Mouse (Mus musculus) stomach, postnatal 0 days (tissue): Measurements from ENCODE around the gene Efna1. TPM values are rescaled to one million over a fixed set of nuclear protein-coding genes. Genes with fewer than 3 reads are reported as not detected.

Experiments
- ATAC-seq: fragments of 200-750 bp; cut with Nextera tagmentation; 2 replicates; pipeline ENCODE4 v1.8.0; 2017; ENCODE audit not compliant: low FRiP score, low TSS enrichment
- DNase-seq: peaks from one replicate; pipeline ENCODE4 v3.0.0-alpha.2; 2016; ENCODE audit warnings: low spot score
- H3K27ac ChIP-seq: fragments of 300-500 bp; sonication (generic); replicated peaks from 2 replicates; pipeline ENCODE4 v1.5.1; 2014; ENCODE audit warnings: mild to moderate bottlenecking, control low read depth
- H3K27me3 ChIP-seq: fragments of 300-500 bp; sonication (generic); 2 replicates; pipeline ENCODE4 v1.6.1; 2014; ENCODE audit warnings: low read length; ENCODE audit not compliant: control insufficient read depth, insufficient read depth
- H3K36me3 ChIP-seq: fragments of 300-500 bp; sonication (generic); 2 replicates; pipeline ENCODE4 v1.6.1; 2014; ENCODE audit warnings: low read length, mixed read lengths; ENCODE audit not compliant: control insufficient read depth, insufficient read depth
- H3K4me1 ChIP-seq: fragments of 300-500 bp; sonication (generic); replicated peaks from 2 replicates; pipeline ENCODE4 v1.6.1; 2014; ENCODE audit warnings: antibody characterized with exemption; ENCODE audit not compliant: control insufficient read depth, insufficient read depth
- H3K4me2 ChIP-seq: fragments of 300-500 bp; sonication (generic); replicated peaks from 2 replicates; pipeline ENCODE4 v1.6.1; 2014; ENCODE audit warnings: low read depth, mild to moderate bottlenecking, control low read depth, moderate library complexity
- H3K4me3 ChIP-seq: fragments of 300-500 bp; sonication (generic); 2 replicates; pipeline ENCODE4 v1.5.1; 2014; ENCODE audit warnings: low read depth, low read length, control low read depth
- H3K9ac ChIP-seq: fragments of 300-500 bp; sonication (generic); 2 replicates; pipeline ENCODE4 v1.6.1; 2014; ENCODE audit warnings: mild to moderate bottlenecking, low read length, control low read depth, mixed read lengths
- H3K9me3 ChIP-seq: fragments of 300-500 bp; sonication (generic); 2 replicates; pipeline ENCODE4 v1.6.1; 2016; ENCODE audit warnings: low read length; ENCODE audit not compliant: control insufficient read depth
- CTCF ChIP-seq: IDR thresholded peaks from 2 replicates; pipeline ENCODE4 v1.5.1; 2016; ENCODE audit warnings: antibody characterized with exemption, low read depth, mild to moderate bottlenecking, moderate library complexity
- EP300 ChIP-seq: optimal IDR thresholded peaks from 2 replicates; pipeline ENCODE3; 2016; ENCODE audit warnings: antibody characterized with exemption
- WGBS: fragments of 180-500 bp; shearing (Covaris S2); extraction: QIAGEN DNeasy Blood & Tissue Kit; methylation state at CpG from one replicate; pipeline ENCODE4 v1.1.7; 2014; 5-methylcytosine and 5-hydroxymethylcytosine counted together
- polyA plus RNA-seq: library from polyadenylated mRNA; unstranded; fragments of >200 nt; fragmentation: Nextera tagmentation; extraction: Ambion mirVana; gene quantifications from 2 replicates; pipeline ENCODE4 v1.2.1, GENCODE M21; 2015

Efna1 gene
- polyA plus RNA-seq, 1 experiment from 2014 or later, result 36.6 TPM

DNA sequence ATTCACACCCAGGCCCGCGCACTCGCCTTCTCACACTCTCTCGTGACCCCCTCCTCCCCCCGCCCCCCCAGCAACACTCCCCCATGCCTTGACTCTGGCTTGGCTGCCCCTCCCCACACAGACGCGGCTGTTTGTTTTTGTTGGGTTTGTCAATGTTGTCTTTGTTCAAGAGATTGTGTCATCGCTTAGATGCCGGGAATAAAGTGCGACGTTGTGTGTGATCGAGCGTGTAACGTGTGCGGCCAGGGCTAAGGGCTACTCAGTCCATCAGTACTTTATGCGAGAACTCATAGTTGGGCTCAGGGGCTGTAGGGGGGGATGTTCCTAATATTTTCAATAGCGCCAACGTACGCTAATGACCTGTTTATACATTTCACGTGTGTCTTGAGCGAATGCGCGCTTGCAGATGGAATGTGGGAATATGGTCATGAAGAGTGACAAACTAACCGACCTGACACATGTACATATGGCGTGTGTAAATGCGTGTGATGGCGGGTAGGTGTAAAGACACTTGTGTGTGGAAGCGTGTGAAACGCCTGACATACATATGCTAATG, 814 bp downstream of the Efna1 start:
- H3K4me3 ChIP-seq, result peak overlapping the region; percentile 67
- peak; percentile 11 for ATAC-seq
- peak overlapping the region; percentile 91 for H3K4me2 ChIP-seq
- TF ChIP-seq EP300 (no peak), CTCF (0 out of 2 replicates have a peak, but pooled peaks have one; percentile 5)
- H3K9me3 ChIP-seq, result no peaks in the 10 kb centered on the region
- no peaks in the 10 kb centered on the region; the same call in 1 of the 2 replicates for H3K36me3 ChIP-seq
- H3K4me1 ChIP-seq, result peaks cover 11% of the 10 kb centered on the region; the same call in 1 of the 2 replicates
- H3K27ac ChIP-seq, result peak overlapping the region; percentile 96
- peak overlapping the region; percentile 89 for H3K9ac ChIP-seq
- under 1% methylated on average over 29 of the region's 29 CpGs for WGBS
- H3K27me3 ChIP-seq, result no peaks in the 10 kb centered on the region
- peak; percentile 82 for DNase-seq

DNA sequence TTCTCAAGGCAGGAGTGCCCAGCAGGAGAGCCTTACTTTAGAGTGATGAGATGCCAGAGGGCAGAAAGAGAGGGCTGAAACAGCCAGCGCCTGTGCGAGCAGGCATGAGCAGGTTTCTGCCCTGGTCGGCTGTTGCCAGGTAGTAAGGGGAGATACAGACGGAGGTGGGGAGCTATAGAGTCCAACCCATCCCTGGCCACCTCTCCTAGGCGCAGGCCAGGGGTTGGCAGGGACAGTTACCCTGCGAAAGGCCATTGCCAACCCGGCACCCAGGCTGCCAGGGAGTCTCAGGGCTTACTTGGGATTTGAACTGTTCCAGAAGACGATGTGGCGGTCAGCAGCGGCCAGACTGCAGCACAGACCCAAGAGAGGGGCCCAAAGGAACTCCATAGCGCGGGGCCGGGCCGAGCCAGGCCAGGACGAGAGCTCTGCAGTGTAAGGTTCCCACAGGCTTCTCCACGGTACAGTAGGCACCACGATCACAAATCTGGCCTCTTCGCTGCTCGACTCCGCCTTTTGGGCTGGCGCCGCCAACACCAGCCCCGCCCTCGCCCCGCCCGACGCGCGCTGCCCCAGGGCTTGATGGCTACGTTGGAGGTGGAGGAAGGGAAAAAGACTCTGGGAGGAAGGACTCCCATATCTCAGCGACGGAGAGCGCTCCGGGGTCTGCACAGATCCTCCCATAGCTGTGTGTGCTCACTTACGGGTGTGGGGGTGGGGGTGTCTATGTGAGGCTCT, 1.6 kb downstream of the Efna1 start:
- no peaks in the 10 kb centered on the region for H3K27me3 ChIP-seq
- WGBS, result 1% methylated on average over 35 of the region's 35 CpGs
- DNase-seq, result peak; percentile 94
- peak overlapping the region; percentile 91 for H3K4me2 ChIP-seq
- ATAC-seq, result peak; percentile 77
- H3K4me3 ChIP-seq, result peak overlapping the region; percentile 67
- TF ChIP-seq CTCF, result 0 out of 2 replicates have a peak, but pooled peaks have one; percentile 1
- TF ChIP-seq EP300, result no peak
- no peaks in the 10 kb centered on the region for H3K9me3 ChIP-seq
- H3K9ac ChIP-seq, result peak overlapping the region; percentile 89
- peak overlapping the region; percentile 96 for H3K27ac ChIP-seq
- H3K4me1 ChIP-seq, result peaks cover 11% of the 10 kb centered on the region; the same call in 1 of the 2 replicates
- no peaks in the 10 kb centered on the region; the same call in 1 of the 2 replicates for H3K36me3 ChIP-seq

DNA sequence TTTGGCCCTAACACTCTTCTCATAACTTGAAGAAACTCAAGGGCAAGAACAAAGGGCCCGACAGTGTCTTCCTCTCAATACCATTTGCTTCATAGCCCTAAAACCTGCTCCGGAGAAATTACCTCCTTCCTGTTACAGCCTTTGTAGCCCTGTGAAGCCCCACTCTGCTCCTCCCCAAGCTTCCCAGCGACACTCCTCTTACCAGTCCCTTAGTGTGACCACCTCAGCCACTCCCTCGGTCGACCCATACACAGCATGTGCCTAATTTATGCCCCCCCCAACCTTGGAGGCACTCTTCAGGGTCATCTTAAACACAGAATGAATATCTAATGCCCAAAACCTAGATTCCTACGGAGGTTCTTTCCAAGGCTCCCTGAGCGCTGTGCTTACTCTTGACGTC, 2.3 kb downstream of the Efna1 start:
- Histone ChIP-seq H3K36me3 (no peaks in the 10 kb centered on the region; the same call in 1 of the 2 replicates), H3K9ac (peak overlapping the region; percentile 89), H3K4me3 (peak overlapping the region; percentile 67), H3K4me1 (peaks cover 11% of the 10 kb centered on the region; the same call in 1 of the 2 replicates), H3K9me3 (no peaks in the 10 kb centered on the region), H3K27ac (peak overlapping the region; percentile 96), H3K4me2 (peak overlapping the region; percentile 91), H3K27me3 (no peaks in the 10 kb centered on the region)
- ATAC-seq (no peak), DNase-seq (no peak)
- TF ChIP-seq EP300 (no peak), CTCF (no peak)
- 28% methylated on average over 8 of the region's 8 CpGs for WGBS

DNA sequence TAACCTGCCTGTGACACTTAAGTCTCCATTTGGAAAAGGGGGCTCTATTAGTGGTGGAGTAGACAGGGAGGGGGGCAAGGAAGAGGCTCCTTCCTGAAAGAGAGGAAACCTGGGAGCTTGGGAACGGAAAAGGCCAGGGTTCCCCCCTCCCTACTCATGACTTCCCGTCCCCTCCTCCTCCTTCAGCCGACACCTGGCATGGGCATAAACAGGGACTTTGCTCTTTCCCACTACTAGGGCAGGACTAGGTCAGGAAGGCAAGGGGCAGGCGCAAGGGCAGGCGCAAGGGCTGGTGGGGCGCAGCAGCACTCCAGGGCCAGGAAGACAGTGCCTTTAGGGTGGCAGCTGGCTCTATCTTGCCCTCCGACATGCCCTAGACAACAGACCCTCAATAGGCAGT, 2.8 kb downstream of the Efna1 start:
- Histone ChIP-seq H3K36me3 (no peaks in the 10 kb centered on the region; the same call in 1 of the 2 replicates), H3K4me3 (peak overlapping the region; percentile 67), H3K27me3 (no peaks in the 10 kb centered on the region), H3K27ac (peak overlapping the region; percentile 96), H3K9ac (peak overlapping the region; percentile 89), H3K4me1 (peaks cover 11% of the 10 kb centered on the region; the same call in 1 of the 2 replicates), H3K4me2 (peak overlapping the region; percentile 91), H3K9me3 (no peaks in the 10 kb centered on the region)
- 52% methylated on average over 7 of the region's 7 CpGs for WGBS
- no peak for TF ChIP-seq EP300
- peak; percentile 73 for DNase-seq
- peak; percentile 45 for ATAC-seq

DNA sequence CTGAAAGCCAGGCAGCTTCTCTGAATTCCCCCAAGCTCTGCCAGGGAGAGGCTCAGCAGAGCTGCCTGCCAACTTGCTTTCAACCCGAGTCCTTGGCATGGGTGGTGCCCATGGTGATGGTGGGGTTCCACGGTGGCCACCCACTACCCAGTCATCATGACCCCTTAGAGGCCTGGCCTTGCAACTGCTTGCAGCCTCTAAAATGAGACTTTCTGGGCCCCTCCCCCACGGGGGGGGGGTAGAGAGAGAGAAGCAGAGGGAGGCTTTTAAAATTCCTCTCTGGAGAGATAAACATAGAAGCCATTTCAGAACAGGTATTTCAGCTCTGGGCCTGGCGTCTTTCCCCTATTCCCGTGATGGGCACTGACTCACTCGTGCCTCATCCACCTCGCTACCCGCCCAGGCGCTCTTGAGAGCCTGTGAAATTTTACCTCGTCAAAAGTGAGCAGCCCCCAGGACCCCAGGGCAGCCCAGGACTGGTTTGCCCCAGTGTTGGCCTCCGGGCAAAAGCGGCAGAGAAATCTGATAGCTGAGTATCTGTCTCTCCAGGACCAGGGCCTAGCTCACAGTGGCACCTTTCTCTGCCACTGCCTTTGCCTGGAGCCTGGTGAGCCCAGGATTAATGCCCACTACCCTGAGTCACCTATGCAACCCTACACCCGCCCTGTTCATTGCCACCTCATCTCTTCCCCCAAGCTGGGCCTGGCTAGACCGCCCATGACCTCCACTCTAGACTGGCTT, 3.5 kb downstream of the Efna1 start:
- peak; percentile 76 for DNase-seq
- peak; percentile 19 for ATAC-seq
- no peaks in the 10 kb centered on the region for H3K27me3 ChIP-seq
- TF ChIP-seq CTCF (no peak), EP300 (no peak)
- peak overlapping the region; percentile 91 for H3K4me2 ChIP-seq
- peak overlapping the region; percentile 89 for H3K9ac ChIP-seq
- H3K4me1 ChIP-seq, result peaks cover 11% of the 10 kb centered on the region; the same call in 1 of the 2 replicates
- peak overlapping the region; percentile 67 for H3K4me3 ChIP-seq
- H3K9me3 ChIP-seq, result no peaks in the 10 kb centered on the region
- peak overlapping the region; percentile 96 for H3K27ac ChIP-seq
- 23% methylated on average over 14 of the region's 14 CpGs for WGBS
- peaks cover under 1% of the 10 kb centered on the region for H3K36me3 ChIP-seq
